Mouse (Mus musculus): ENCODE data around the gene Thra.

Gene Thra

GRCm38 (mm10) chr11:98795015-98795713 is 54.7 kb downstream of the Thra start, which contains the start of gene Msl1:
Gene Msl1 (plus strand): TSS chr11:98795516.
- peak; percentile 87 for DNase-seq (ENCODE audit: low read depth, low spot score)

GRCm38 (mm10) chr11:98795714-98796514 is 55.5 kb downstream of the Thra start:
- DNase-seq (ENCODE audit: low read depth, low spot score), result no peak

GRCm38 (mm10) chr11:98796515-98797216 is 56.2 kb downstream of the Thra start:
- peak; percentile 76 for DNase-seq (ENCODE audit: low read depth, low spot score)

DNA sequence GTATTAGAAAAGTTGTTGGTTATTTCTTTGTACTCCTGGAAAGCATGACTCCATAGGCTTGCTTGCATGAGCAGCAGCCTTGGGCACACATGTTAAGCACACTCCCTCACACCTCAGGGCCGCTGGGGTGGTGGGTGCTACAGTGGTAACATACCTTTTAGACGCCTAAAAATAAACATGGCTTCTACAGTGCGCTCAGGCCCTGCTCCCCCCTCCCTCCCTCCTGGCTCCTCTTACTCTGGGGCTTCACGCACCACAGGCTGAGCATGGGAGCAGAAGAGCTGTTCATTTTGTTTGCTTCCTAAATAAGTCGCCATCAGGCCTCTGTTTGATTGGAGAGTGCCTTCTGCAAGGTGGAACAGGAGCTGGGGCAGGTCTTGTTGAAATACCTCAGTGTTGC is 56.9 kb downstream of the Thra start:
- no peak for DNase-seq (ENCODE audit: low read depth, low spot score)

GRCm38 (mm10) chr11:98797909-98798308 is 57.5 kb downstream of the Thra start:
- DNase-seq (ENCODE audit: low read depth, low spot score), result no peak

- DNase-seq (ENCODE audit: low read depth, low spot score), result no peak
These were observed 64.2 kb downstream of the Thra start, which contains the start of gene Casc3 for GRCm38 (mm10) chr11:98804605-98805004. Gene Casc3 (plus strand): TSS chr11:98804905.

GRCm38 (mm10) chr11:98808417-98808816 is 68.0 kb downstream of the Thra start:
- DNase-seq (ENCODE audit: low read depth, low spot score), result no peak

DNA sequence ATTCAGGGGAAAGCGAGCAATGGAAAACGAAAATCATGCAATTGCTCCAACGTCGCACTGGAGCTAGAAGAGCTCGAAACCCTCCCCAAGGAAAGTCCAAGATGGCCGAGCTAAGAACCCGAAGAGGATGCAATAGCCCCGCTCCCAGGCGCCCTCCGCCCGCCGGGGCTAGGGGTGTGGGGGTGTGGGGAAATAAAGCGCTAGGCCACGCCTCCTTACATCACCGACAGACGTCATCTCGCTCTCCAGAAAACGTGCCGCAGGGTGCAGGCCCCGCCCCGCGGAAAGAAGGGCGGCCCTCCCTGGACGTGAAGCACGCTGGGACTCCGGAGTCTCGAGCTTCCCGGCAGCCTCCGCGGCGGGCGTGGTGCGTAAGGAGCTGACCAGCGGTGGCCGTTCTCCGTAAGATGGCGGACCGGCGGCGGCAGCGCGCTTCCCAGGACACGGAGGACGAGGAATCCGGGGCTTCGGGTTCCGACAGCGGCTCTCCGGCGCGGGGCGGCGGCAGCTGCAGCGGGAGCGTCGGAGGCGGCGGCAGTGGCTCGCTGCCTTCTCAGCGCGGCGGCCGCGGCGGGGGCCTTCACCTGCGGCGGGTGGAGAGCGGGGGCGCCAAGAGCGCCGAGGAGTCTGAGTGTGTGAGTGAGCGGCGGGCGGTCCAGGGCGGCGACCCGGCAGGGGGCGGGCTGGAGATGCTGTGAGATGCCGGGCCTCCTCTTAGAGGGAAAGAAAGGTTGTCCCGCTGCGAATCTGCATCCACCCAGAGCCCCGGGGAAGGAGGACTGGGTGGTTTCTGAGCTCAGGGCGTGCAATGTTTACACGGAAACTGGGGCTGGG is 69.2 kb downstream of the Thra start:
- peak; percentile 99 for DNase-seq (ENCODE audit: low read depth, low spot score)

- DNase-seq (ENCODE audit: low read depth, low spot score), result no peak
These were observed 70.2 kb downstream of the Thra start for GRCm38 (mm10) chr11:98810686-98811085.

DNA sequence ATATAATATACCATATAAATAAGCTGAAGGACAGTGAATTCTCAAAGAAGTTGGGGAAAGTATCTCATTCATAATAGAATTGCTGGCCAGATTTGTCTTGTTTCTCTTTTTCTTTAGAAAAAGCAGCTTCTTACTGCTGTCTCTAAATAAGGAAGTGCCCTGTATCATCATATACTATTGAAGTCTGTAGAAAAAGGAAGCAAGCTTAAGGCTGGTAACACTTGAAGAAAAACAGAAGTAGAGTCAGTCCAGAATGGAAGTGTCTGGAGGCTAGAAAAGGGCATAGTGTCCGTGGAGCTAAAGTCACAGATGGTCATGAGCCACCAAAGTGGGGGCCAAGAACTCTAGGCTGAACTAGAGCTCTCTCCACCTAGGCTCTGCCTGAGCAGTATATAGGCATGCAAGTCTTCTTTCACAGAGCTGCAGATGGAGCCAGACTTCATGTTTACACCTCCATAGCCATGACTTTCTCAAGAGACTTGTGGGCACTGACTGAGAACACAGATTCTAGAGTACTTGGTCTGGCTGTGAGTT is 76.3 kb downstream of the Thra start:
- no peak for DNase-seq (ENCODE audit: low read depth, low spot score)

All from ZHBTc4 (cell line).